Mouse (Mus musculus) neural tube, embryonic 10.5 days (tissue): ENCODE measurements around the gene E130208F15Rik.

ENCODE experiments used
- DNase-seq: peaks from one replicate; pipeline ENCODE4 v3.0.0-alpha.2; 2017; ENCODE audit warnings: low spot score; ENCODE audit errors: extremely low spot score

Gene E130208F15Rik

GRCm38 (mm10) chr7:30321539-30322284, at the start of gene E130208F15Rik:
E130208F15Rik (plus strand) TSS chr7:30321740.
- DNase-seq, result peak; percentile 50

GRCm38 (mm10) chr7:30274383-30274782, 47.2 kb upstream of the E130208F15Rik start:
- DNase-seq, result no peak

GRCm38 (mm10) chr7:30278911-30279310, 42.6 kb upstream of the E130208F15Rik start:
- DNase-seq, result no peak

GRCm38 (mm10) chr7:30279536-30279935, 42.0 kb upstream of the E130208F15Rik start:
- DNase-seq, result no peak

- DNase-seq, result peak; percentile 91
These were observed 41.4 kb upstream of the E130208F15Rik start, which contains the start of the genes Thap8 and Wdr62 for GRCm38 (mm10) chr7:30279951-30280669. Thap8 (plus strand) TSS chr7:30280094. Wdr62 (minus strand) TSS chr7:30280419.

GRCm38 (mm10) chr7:30280670-30281138, 40.8 kb upstream of the E130208F15Rik start:
- DNase-seq, result peak; percentile 73

GRCm38 (mm10) chr7:30281522-30281921, 40.0 kb upstream of the E130208F15Rik start:
- no peak for DNase-seq

GRCm38 (mm10) chr7:30282740-30283139, 38.8 kb upstream of the E130208F15Rik start:
- DNase-seq, result no peak

- DNase-seq, result no peak
These were observed 34.7 kb upstream of the E130208F15Rik start for GRCm38 (mm10) chr7:30286701-30287410.

- no peak for DNase-seq
These were observed 33.5 kb upstream of the E130208F15Rik start for GRCm38 (mm10) chr7:30288046-30288445.

- no peak for DNase-seq
These were observed 32.3 kb upstream of the E130208F15Rik start for GRCm38 (mm10) chr7:30289071-30289713.

- DNase-seq, result peak; percentile 30
These were observed 31.7 kb upstream of the E130208F15Rik start for GRCm38 (mm10) chr7:30289714-30290399.

- peak; percentile 83 for DNase-seq
These were observed 30.1 kb upstream of the E130208F15Rik start, which contains the start of gene Clip3 for GRCm38 (mm10) chr7:30291215-30292131. Clip3 (plus strand) TSS chr7:30291728.

- DNase-seq, result no peak
These were observed 27.7 kb upstream of the E130208F15Rik start for GRCm38 (mm10) chr7:30293795-30294194.

GRCm38 (mm10) chr7:30294296-30294695, 27.2 kb upstream of the E130208F15Rik start:
- no peak for DNase-seq

GRCm38 (mm10) chr7:30295103-30295502, 26.4 kb upstream of the E130208F15Rik start:
- no peak for DNase-seq

GRCm38 (mm10) chr7:30296816-30297215, 24.7 kb upstream of the E130208F15Rik start:
- DNase-seq, result no peak

GRCm38 (mm10) chr7:30297266-30297665, 24.3 kb upstream of the E130208F15Rik start:
- DNase-seq, result no peak

GRCm38 (mm10) chr7:30300914-30301313, 20.6 kb upstream of the E130208F15Rik start:
- peak; percentile 31 for DNase-seq
